Mouse (Mus musculus): ENCODE results near the gene Atp2c1.

Atp2c1 gene

GRCm38 (mm10) chr9:105492744-105493143, 34.4 kb downstream of the Atp2c1 start:
- no peak for DNase-seq (ENCODE audit: low read depth, low spot score)

- DNase-seq (ENCODE audit: low read depth, low spot score), result no peak
Observed at GRCm38 (mm10) chr9:105488363-105488762, 38.8 kb downstream of the Atp2c1 start.

- DNase-seq (ENCODE audit: low read depth, low spot score), result no peak
Observed at GRCm38 (mm10) chr9:105484338-105485084, 42.6 kb downstream of the Atp2c1 start.

- DNase-seq (ENCODE audit: low read depth, low spot score), result no peak
Observed at GRCm38 (mm10) chr9:105483880-105484279, 43.2 kb downstream of the Atp2c1 start.

- no peak for DNase-seq (ENCODE audit: low read depth, low spot score)
Observed at GRCm38 (mm10) chr9:105482715-105483510, 44.2 kb downstream of the Atp2c1 start.

- no peak for DNase-seq (ENCODE audit: low read depth, low spot score)
Observed at GRCm38 (mm10) chr9:105482070-105482469, 45.0 kb downstream of the Atp2c1 start.

GRCm38 (mm10) chr9:105476134-105476533, 51.0 kb downstream of the Atp2c1 start:
- no peak for DNase-seq (ENCODE audit: low read depth, low spot score)

GRCm38 (mm10) chr9:105474910-105475309, 52.2 kb downstream of the Atp2c1 start:
- DNase-seq (ENCODE audit: low read depth, low spot score), result no peak

- DNase-seq (ENCODE audit: low read depth, low spot score), result no peak
Observed at GRCm38 (mm10) chr9:105467787-105468186, 59.3 kb downstream of the Atp2c1 start.

- no peak for DNase-seq (ENCODE audit: low read depth, low spot score)
Observed at GRCm38 (mm10) chr9:105461496-105461895, 65.6 kb downstream of the Atp2c1 start.

- no peak for DNase-seq (ENCODE audit: low read depth, low spot score)
Observed at GRCm38 (mm10) chr9:105459032-105459431, 68.1 kb downstream of the Atp2c1 start.

GRCm38 (mm10) chr9:105408549-105408948, 118.6 kb downstream of the Atp2c1 start:
- DNase-seq (ENCODE audit: low read depth, low spot score), result no peak

- DNase-seq (ENCODE audit: low read depth, low spot score), result peak; percentile 94
Observed at GRCm38 (mm10) chr9:105395218-105395627, 131.9 kb downstream of the Atp2c1 start, which contains the start of the genes Aste1 and Nek11. TSS of gene Aste1 (plus strand) at chr9:105395392. TSS of gene Nek11 (minus strand) at chr9:105395524.

- no peak for DNase-seq (ENCODE audit: low read depth, low spot score)
Observed at GRCm38 (mm10) chr9:105394720-105395119, 132.4 kb downstream of the Atp2c1 start.

- DNase-seq (ENCODE audit: low read depth, low spot score), result no peak
Observed at GRCm38 (mm10) chr9:105390616-105391015, 136.5 kb downstream of the Atp2c1 start.

GRCm38 (mm10) chr9:105389289-105389688, 137.8 kb downstream of the Atp2c1 start:
- peak; percentile 66 for DNase-seq (ENCODE audit: low read depth, low spot score)

GRCm38 (mm10) chr9:105387403-105387802, 139.7 kb downstream of the Atp2c1 start:
- DNase-seq (ENCODE audit: low read depth, low spot score), result no peak

GRCm38 (mm10) chr9:105379533-105380145, 147.5 kb downstream of the Atp2c1 start:
- no peak for DNase-seq (ENCODE audit: low read depth, low spot score)

GRCm38 (mm10) chr9:105377622-105378021, 149.5 kb downstream of the Atp2c1 start:
- no peak for DNase-seq (ENCODE audit: low read depth, low spot score)

- DNase-seq (ENCODE audit: low read depth, low spot score), result no peak
Observed at GRCm38 (mm10) chr9:105376954-105377530, 150.1 kb downstream of the Atp2c1 start.

- DNase-seq (ENCODE audit: low read depth, low spot score), result no peak
Observed at GRCm38 (mm10) chr9:105376411-105376810, 150.7 kb downstream of the Atp2c1 start.

GRCm38 (mm10) chr9:105374361-105374760, 152.8 kb downstream of the Atp2c1 start:
- DNase-seq (ENCODE audit: low read depth, low spot score), result no peak
